Mouse (Mus musculus) B cell, adult 2 months (primary cell): ENCODE data around the gene Shmt2.

Experiments
- DNase-seq, 2 experiments: peaks; one replicate each; pipeline ENCODE4 v3.0.0; 2022

The Shmt2 gene

DNA sequence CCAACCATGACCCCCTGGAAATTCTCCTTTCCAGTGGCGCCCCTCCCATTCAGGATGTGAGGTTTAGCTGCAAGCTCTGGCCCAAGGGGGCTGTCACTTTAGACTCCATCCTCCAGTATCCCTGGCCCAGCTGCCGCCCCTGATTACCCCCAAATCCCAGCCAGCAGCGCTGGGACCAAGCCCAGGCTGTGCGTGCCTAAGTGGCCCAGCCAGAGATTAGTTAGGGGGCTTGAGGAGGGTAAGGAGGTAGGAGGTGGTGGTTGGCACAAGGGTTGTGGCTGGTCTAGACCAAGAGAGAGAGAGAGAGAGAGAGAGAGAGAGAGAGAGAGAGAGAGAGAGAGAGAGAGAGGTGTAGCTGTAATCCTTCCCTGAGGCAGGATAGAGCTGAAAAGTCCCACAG is 9.3 kb upstream of the Shmt2 start:
- no peak for DNase-seq

DNA sequence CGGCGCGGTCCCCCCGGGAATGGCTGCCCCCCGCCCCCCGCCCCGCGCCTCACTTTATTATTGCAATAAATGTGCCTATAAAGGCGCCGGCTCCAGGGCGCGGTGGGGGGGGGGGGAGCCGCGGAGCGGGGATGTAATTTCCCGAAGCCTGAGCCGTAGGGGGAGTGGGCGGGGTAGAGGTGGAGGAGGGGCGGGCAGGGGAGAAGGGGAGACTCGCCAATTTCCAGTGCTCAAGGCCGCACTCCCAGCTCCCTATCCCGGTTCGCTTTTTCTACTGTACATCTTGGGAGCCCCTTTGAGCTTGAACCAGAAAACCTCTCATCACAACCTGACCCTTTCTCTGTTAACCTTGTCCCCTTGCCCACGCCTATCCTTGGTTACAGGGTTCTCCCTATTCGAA is 8.7 kb upstream of the Shmt2 start:
- no peak for DNase-seq

- peak in 1 of 2 experiments; percentile 40 for DNase-seq
These were observed 5.2 kb upstream of the Shmt2 start for GRCm38 (mm10) chr10:127527481-127527880.

- peak; percentile 63 to 69 for DNase-seq
These were observed 4.4 kb upstream of the Shmt2 start for GRCm38 (mm10) chr10:127526681-127527080.

GRCm38 (mm10) chr10:127526048-127526447 is 3.8 kb upstream of the Shmt2 start:
- peak in 1 of 2 experiments; percentile 40 for DNase-seq

DNA sequence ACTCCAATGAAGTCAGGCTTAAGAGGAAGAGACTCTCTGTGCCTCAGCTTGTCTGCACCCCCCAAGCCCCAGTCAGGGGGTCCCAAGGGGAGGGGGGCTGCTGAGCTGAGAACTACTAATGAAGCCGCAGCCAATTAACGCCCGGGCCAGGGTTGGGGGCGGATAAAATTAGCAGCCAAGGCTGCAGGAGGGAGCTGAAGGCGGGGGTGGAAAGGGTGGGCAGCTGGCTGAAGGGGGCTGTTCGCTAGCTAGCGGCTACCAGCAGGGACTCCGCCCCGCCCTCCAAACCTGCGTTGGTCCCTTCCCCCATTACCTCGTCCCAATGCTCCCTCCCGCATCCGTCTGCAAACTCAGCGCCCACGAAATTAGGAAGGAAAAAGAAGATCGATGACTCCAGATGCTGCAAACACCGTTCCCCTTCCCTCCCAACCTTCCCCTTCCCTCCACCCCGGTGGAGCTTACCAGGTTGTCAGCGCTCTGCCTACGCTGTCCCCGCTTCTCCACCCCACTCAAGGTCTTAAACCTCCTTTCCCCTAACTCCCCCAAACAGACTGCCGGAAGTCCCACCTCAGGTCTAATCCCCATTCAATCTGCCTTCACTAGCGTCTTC is 2.5 kb upstream of the Shmt2 start:
- DNase-seq: no peak

DNA sequence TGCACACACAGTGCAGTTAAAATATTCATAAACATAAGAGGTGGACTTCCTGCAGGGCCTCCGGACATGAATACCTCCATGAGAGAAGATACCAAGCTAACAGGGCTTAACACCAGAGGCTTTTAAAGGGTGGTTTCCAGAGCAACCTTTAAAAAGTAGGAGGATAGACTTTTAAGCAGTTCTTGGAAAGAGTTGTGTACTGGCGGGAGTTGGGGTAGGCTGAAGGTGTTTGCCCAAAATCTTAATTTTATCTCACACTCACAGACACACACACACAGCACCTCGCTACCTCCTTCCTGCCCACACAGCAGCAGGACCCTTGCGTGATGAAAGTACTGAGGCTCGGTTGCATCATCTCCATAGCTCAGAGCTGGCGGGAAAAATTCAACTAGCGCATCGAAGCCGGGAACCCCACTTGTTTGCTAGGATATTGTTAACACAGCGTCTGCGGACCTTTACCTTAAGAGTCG is 598 bp downstream of the Shmt2 start:
- peak in 1 of 2 experiments; percentile 21 for DNase-seq

- no peak for DNase-seq
These were observed 1.4 kb downstream of the Shmt2 start for GRCm38 (mm10) chr10:127520714-127521357.

- no peak for DNase-seq
These were observed 2.1 kb downstream of the Shmt2 start for GRCm38 (mm10) chr10:127519903-127520713.

- no peak for DNase-seq
These were observed 3.1 kb downstream of the Shmt2 start for GRCm38 (mm10) chr10:127519041-127519701.

GRCm38 (mm10) chr10:127517941-127518340 is 4.3 kb downstream of the Shmt2 start:
- DNase-seq: no peak

GRCm38 (mm10) chr10:127516576-127517260 is 5.5 kb downstream of the Shmt2 start:
- no peak for DNase-seq

- no peak for DNase-seq
These were observed 6.2 kb downstream of the Shmt2 start for GRCm38 (mm10) chr10:127515983-127516459.

- DNase-seq: no peak
These were observed 6.8 kb downstream of the Shmt2 start for GRCm38 (mm10) chr10:127515271-127515982.

- no peak for DNase-seq
These were observed 7.5 kb downstream of the Shmt2 start, which contains the start of gene Ndufa4l2 for GRCm38 (mm10) chr10:127514764-127515163. Gene Ndufa4l2 (plus strand): TSS chr10:127514967.

GRCm38 (mm10) chr10:127514111-127514698 is 8.0 kb downstream of the Shmt2 start:
- DNase-seq: peak in 1 of 2 experiments; percentile 18

DNA sequence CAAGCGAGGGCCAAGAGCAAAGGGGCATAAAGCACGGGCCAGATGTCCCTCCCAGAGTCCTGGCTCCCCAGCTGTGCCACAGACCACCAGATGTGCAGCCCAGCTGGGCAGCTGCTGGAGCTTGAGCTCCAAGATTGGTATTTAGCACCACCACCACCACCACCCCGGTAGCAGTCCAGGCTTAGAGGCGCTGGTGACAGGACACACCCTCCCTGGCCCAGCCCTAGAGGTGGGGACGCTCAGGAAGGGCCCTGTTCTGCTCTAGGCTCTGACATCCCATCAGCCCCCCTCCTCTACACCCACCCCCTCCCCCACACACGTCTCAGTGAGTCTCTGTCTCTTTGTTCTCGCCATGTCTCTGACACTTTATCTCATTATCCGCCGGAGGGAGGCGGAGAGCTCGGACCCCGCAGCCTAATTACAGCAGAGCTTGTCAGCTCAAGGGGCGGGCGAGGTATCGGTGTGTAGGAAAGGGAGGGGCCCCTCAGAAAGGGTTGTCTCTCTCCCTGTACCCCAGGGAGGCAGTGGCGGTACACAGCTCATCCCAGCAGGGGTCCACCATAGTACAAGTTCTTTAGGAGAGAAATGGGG is 8.6 kb downstream of the Shmt2 start:
- DNase-seq: peak in 1 of 2 experiments; percentile 24

DNA sequence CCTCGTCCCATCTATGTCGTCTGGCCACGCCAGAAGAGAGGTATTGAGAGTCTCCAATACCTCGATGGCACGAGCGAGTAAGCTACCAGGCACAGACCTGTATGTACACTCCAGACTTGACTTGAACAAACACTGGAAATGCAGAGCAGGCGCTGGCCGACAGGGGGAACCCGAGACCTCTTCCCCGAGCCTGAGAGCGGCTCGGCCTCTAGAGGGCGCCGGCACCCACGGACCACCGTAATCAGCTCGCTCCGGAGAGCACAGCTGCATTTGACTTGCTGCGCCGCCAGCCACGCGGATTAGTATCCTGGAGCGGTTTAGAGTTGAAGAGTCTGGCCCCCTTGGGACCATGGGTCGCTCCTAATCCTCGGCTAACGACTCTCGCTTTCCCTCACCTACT is 9.4 kb downstream of the Shmt2 start:
- peak; percentile 97 to 98 for DNase-seq

DNA sequence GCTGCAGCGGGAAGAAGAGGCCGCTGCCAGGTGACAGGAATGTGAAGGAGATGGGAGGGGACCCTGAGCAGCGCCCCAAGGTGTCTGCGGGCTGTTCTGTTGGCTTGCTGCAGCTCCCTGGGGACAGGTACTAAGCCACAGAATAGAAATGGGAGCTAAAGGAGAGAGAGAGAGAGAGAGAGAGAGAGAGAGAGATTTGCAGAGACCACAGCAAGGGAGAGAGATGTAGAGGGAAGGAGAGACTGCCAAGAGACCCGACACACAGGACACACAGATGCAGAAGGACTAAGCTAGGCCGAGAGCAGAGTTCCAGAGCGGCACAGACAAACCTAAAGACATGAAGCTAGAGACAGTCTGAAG is 10.0 kb downstream of the Shmt2 start:
- no peak for DNase-seq

- DNase-seq: peak; percentile 70 to 73
These were observed 10.5 kb downstream of the Shmt2 start for GRCm38 (mm10) chr10:127511634-127512306.
